Mouse (Mus musculus): ENCODE data around the gene Sox5.
A peak's percentile ranks its signal among the peaks of the same experiment; 100 is the strongest.

The Sox5 gene

GRCm38 (mm10) chr6:144103612-144104011 is 678.2 kb downstream of the Sox5 start:
- DNase-seq (ENCODE audit: low spot score), result no peak

GRCm38 (mm10) chr6:144100852-144101251 is 680.9 kb downstream of the Sox5 start:
- DNase-seq (ENCODE audit: low spot score), result no peak

GRCm38 (mm10) chr6:144098119-144098518 is 683.7 kb downstream of the Sox5 start:
- DNase-seq (ENCODE audit: low spot score), result peak; percentile 20

GRCm38 (mm10) chr6:144088256-144088655 is 693.5 kb downstream of the Sox5 start:
- no peak for DNase-seq (ENCODE audit: low spot score)

GRCm38 (mm10) chr6:144086096-144086810 is 695.5 kb downstream of the Sox5 start:
- DNase-seq (ENCODE audit: low spot score), result no peak

GRCm38 (mm10) chr6:144082297-144082696 is 699.5 kb downstream of the Sox5 start:
- DNase-seq (ENCODE audit: low spot score), result no peak

GRCm38 (mm10) chr6:144077826-144078225 is 704.0 kb downstream of the Sox5 start:
- DNase-seq (ENCODE audit: low spot score), result no peak

GRCm38 (mm10) chr6:144076376-144076775 is 705.4 kb downstream of the Sox5 start:
- no peak for DNase-seq (ENCODE audit: low spot score)

- no peak for DNase-seq (ENCODE audit: low spot score)
Measured at GRCm38 (mm10) chr6:144075327-144075941, 706.3 kb downstream of the Sox5 start.

GRCm38 (mm10) chr6:144074826-144075225 is 707.0 kb downstream of the Sox5 start:
- no peak for DNase-seq (ENCODE audit: low spot score)

GRCm38 (mm10) chr6:144070461-144070860 is 711.3 kb downstream of the Sox5 start:
- no peak for DNase-seq (ENCODE audit: low spot score)

- no peak for DNase-seq (ENCODE audit: low spot score)
Measured at GRCm38 (mm10) chr6:144067491-144067890, 714.3 kb downstream of the Sox5 start.

- DNase-seq (ENCODE audit: low spot score), result no peak
Measured at GRCm38 (mm10) chr6:144062428-144062827, 719.3 kb downstream of the Sox5 start.

- DNase-seq (ENCODE audit: low spot score), result no peak
Measured at GRCm38 (mm10) chr6:144061814-144062213, 720.0 kb downstream of the Sox5 start.

GRCm38 (mm10) chr6:144057098-144057632 is 724.6 kb downstream of the Sox5 start:
- DNase-seq (ENCODE audit: low spot score), result no peak

- DNase-seq (ENCODE audit: low spot score), result no peak
Measured at GRCm38 (mm10) chr6:144056252-144057097, 725.3 kb downstream of the Sox5 start.

- DNase-seq (ENCODE audit: low spot score), result no peak
Measured at GRCm38 (mm10) chr6:144052487-144052886, 729.3 kb downstream of the Sox5 start.

GRCm38 (mm10) chr6:144051316-144051715 is 730.5 kb downstream of the Sox5 start:
- no peak for DNase-seq (ENCODE audit: low spot score)

GRCm38 (mm10) chr6:144048201-144048924 is 733.4 kb downstream of the Sox5 start:
- DNase-seq (ENCODE audit: low spot score), result no peak

- DNase-seq (ENCODE audit: low spot score), result peak; percentile 16
Measured at GRCm38 (mm10) chr6:144045503-144045902, 736.3 kb downstream of the Sox5 start.

GRCm38 (mm10) chr6:144044381-144044780 is 737.4 kb downstream of the Sox5 start:
- DNase-seq (ENCODE audit: low spot score), result no peak

- DNase-seq (ENCODE audit: low spot score), result peak; percentile 8
Measured at GRCm38 (mm10) chr6:144042936-144043335, 738.8 kb downstream of the Sox5 start.
